26 mouse cellular contexts compared by ENCODE assay signal in the genomic region with DNA sequence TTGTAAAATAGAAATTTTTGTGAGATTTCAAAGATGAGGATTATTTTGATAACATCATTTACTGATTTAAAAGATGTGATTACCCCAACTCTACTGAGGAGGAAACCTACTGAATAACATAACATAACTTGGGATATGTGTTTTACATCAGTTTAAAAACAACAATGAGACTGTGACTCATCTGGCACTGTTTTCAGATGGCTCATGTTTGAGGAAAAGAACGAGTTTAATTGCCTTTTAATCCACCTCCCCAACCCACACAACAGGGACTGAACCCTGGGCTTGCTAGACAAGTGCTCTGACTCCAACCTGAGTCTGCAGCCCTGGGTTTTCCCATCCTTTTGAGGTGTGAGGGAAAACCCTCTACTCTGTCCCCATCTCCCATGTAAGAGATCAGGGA. TPM values are rescaled to one million over a fixed set of nuclear protein-coding genes. Genes with fewer than 3 reads are reported as not detected.
DNase-seq lines count a peak whose midpoint lies in the region; ATAC-seq and TF ChIP-seq lines count a peak whose summit lies in the region.
"Had no signal": no experiment of that assay in that cellular context is flagged by ENCODE, and none has a peak within 500 bp of the region (broad histone marks: within the 10 kb centered on the region; RNA-seq: fewer than 3 reads in every experiment).

No protein-coding gene starts in this region.

- DNase-seq in right cerebral cortex, adult 18-20 months = peak; percentile 15
- DNase-seq in right cerebral cortex, postnatal 36 days (ENCODE audit: low spot score in 2 of 2) = no peak
- DNase-seq in brain, adult 2 months (ENCODE audit: low read depth, low spot score) = peak; percentile 65
- peak; percentile 31 for DNase-seq in gonadal fat pad, adult 2 months (ENCODE audit: low read depth)
- DNase-seq in cerebellum, adult 11-12 months = no peak
- DNase-seq in spleen, postnatal 14 days (ENCODE audit: low spot score in 2 of 2) = no peak
- no peak for DNase-seq in lung, postnatal 0 days (ENCODE audit: low spot score)
- DNase-seq: adrenal gland, postnatal 10 days; adrenal gland, postnatal 36 days; cerebellum, adult 11 months; cerebellum, adult 8-10 months; cerebellum, postnatal 36 days; embryo, embryonic 11 days; forebrain, postnatal 0 days; gastrocnemius, postnatal 25 days; heart, adult 2 months; heart, postnatal 10 days; heart, postnatal 4 days had no signal

- ATAC-seq in lung, postnatal 0 days = no peak
- ATAC-seq: forebrain, embryonic 14.5 days; forebrain, postnatal 0 days; intestine, postnatal 0 days; Patski had no signal

- H3K4me1 ChIP-seq in lung, postnatal 0 days (ENCODE audit: insufficient read depth, low read depth, low read length) = no peaks in the 10 kb centered on the region

- H3K4me2 ChIP-seq in lung, postnatal 0 days (replicated peaks; ENCODE audit: low read depth, low read length) = no peak overlapping the region
- H3K4me2 ChIP-seq: embryonic facial prominence, embryonic 13.5 days; heart, embryonic 11.5 days; heart, embryonic 15.5 days; hindbrain, embryonic 15.5 days had no signal

- no peaks in the 10 kb centered on the region for H3K27me3 ChIP-seq in lung, postnatal 0 days (replicated peaks; ENCODE audit: insufficient read depth, low read length)
- H3K27me3 ChIP-seq: embryonic facial prominence, embryonic 13.5 days; hindbrain, embryonic 15.5 days; Patski had no signal

- no peak for TF ChIP-seq EP300 in lung, postnatal 0 days (IDR thresholded peaks at IDR 0.05)

- no peak overlapping the region for H3K4me3 ChIP-seq in lung, postnatal 0 days (ENCODE audit: low read depth, low read length)
- H3K4me3 ChIP-seq: embryonic facial prominence, embryonic 10.5 days; embryonic facial prominence, embryonic 13.5 days; heart, adult 2 months; heart, embryonic 15.5 days; hindbrain, embryonic 15.5 days had no signal

- 15% methylated on average over 1 of the region's 1 CpGs for WGBS in lung, postnatal 0 days

- no peak for TF ChIP-seq CTCF in lung, postnatal 0 days (IDR thresholded peaks at IDR 0.05)

- H3K9ac ChIP-seq in lung, postnatal 0 days (replicated peaks; ENCODE audit: low read depth) = no peak overlapping the region
- H3K9ac ChIP-seq: embryonic facial prominence, embryonic 13.5 days; forebrain, postnatal 0 days; heart, embryonic 15.5 days; hindbrain, embryonic 15.5 days had no signal

- no peak overlapping the region for H3K27ac ChIP-seq in lung, postnatal 0 days (ENCODE audit: low read length)
- H3K27ac ChIP-seq: embryonic facial prominence, embryonic 10.5 days; embryonic facial prominence, embryonic 13.5 days; heart, adult 2 months; heart, embryonic 15.5 days; hindbrain, embryonic 15.5 days had no signal

- no peaks in the 10 kb centered on the region for H3K36me3 ChIP-seq in lung, postnatal 0 days (ENCODE audit: insufficient read depth, low read length)
- H3K36me3 ChIP-seq: embryonic facial prominence, embryonic 10.5 days; embryonic facial prominence, embryonic 13.5 days; heart, embryonic 15.5 days; hindbrain, embryonic 15.5 days had no signal

- no peaks in the 10 kb centered on the region for H3K9me3 ChIP-seq in lung, postnatal 0 days (ENCODE audit: low read length)
- H3K9me3 ChIP-seq: embryonic facial prominence, embryonic 10.5 days; embryonic facial prominence, embryonic 13.5 days; heart, embryonic 15.5 days; hindbrain, embryonic 15.5 days had no signal

RNA-seq across cellular contexts. Expression of gene Optn, which starts 31.5 kb away (rescaled TPM):
- polyA plus RNA-seq in gonadal fat pad, adult 2 months (2012; rRNA removed) = 9.8 TPM in 2 replicates
- 19.5 and 23.0 TPM in 2 replicates for polyA plus RNA-seq in lung, postnatal 0 days (2015; fragmentation: Nextera tagmentation; extraction: Ambion mirVana)

RNA-seq across cellular contexts. Expression of gene Ccdc3, which starts 42.3 kb away (rescaled TPM):
- 19.2 TPM in 2 replicates for polyA plus RNA-seq in gonadal fat pad, adult 2 months (2012; rRNA removed)
- 6.5 TPM in 2 replicates for polyA plus RNA-seq in lung, postnatal 0 days (2015; fragmentation: Nextera tagmentation; extraction: Ambion mirVana)

Comparison
In these comparisons a context has a peak if more than half of its experiments do, and no peak if none do; other contexts are left out.
1. DNase-seq: peak in right cerebral cortex, adult 18-20 months (single experiment), brain, adult 2 months (single experiment) and gonadal fat pad, adult 2 months (single experiment); none in right cerebral cortex, postnatal 36 days (0 of 2), cerebellum, adult 11-12 months (single experiment), spleen, postnatal 14 days (0 of 2) and lung, postnatal 0 days (single experiment).